Comparison of ENCODE assay signal across 15 mouse cellular contexts in the genomic region with DNA sequence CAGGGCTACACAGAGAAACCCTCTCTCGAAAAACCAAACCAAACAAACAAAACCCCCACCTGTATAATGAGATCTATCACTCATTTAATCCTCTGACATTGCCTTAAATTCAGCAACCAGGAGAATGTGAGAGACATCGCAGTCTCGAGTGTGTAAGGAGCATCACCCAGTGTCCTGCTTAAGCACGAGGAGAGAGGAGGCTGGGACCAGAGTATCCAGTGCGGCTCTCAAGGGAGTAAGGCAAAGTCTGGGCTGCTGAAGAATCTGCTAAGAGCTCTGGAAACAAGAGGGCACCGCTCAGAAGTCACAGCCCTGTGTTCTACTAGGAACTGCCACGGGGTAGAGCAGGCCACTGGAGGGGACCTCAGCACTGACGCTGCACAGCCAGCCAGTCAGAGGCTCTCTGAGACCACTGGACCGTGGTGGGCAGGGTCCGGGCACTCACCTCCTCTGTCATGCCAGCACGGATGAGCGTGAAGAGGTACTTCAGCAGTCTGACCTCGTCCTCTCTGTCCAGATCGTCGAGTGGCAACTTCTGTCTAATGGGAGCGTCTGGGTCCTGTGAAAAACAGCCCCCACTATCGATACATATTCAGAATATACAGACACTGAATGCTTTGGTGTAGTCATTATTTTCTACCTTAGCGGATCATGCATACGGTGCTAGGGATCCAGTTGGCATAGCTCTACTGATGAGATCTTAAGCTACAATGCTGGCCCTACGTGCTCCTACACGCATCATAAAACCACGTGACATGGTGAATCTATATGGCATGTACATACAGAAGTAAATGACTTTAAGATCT.
"Had no signal": no experiment of that assay in that cellular context is flagged by ENCODE, and none has a peak within 500 bp of the region (broad histone marks: within the 10 kb centered on the region; RNA-seq: fewer than 3 reads in every experiment).

No protein-coding gene starts in this region.

- H3K4me3 ChIP-seq: neural tube, embryonic 13.5 days; neural tube, embryonic 15.5 days; stomach, embryonic 15.5 days had no signal

- H3K9me3 ChIP-seq: neural tube, embryonic 13.5 days; neural tube, embryonic 15.5 days; stomach, embryonic 15.5 days had no signal

- H3K27ac ChIP-seq: neural tube, embryonic 13.5 days; neural tube, embryonic 15.5 days; stomach, embryonic 15.5 days; stomach, postnatal 0 days had no signal

- H3K9ac ChIP-seq: neural tube, embryonic 13.5 days; neural tube, embryonic 15.5 days; stomach, embryonic 15.5 days had no signal

- H3K4me2 ChIP-seq: neural tube, embryonic 13.5 days; neural tube, embryonic 15.5 days; stomach, embryonic 15.5 days had no signal

- H3K27me3 ChIP-seq: neural tube, embryonic 13.5 days; neural tube, embryonic 15.5 days; stomach, embryonic 15.5 days had no signal

- DNase-seq: retina, postnatal 1 day; right cerebral cortex, postnatal 14 days; right cerebral cortex, postnatal 25 days; right cerebral cortex, postnatal 4 days; spleen, adult 18-20 months; thymus, adult 18-20 months; thymus, adult 2 months; thymus, postnatal 14 days; thymus, postnatal 25 days; thymus, postnatal 36 days; thymus, postnatal 4 days had no signal

- H3K4me1 ChIP-seq: neural tube, embryonic 13.5 days; neural tube, embryonic 15.5 days; stomach, embryonic 15.5 days had no signal
